Mouse (Mus musculus): ENCODE measurements around the gene Kank2. TPM values are rescaled to one million over a fixed set of nuclear protein-coding genes. Genes with fewer than 3 reads are reported as not detected.
A peak's percentile ranks its signal among the peaks of the same experiment; 100 is the strongest.

Kank2 gene
- polyA plus RNA-seq, 1 experiment from 2014 or later, result 9.9 TPM

GRCm38 (mm10) chr9:21822686-21823085 is 24.1 kb upstream of the Kank2 start:
- H3K9ac ChIP-seq (ENCODE audit: low read depth, low read length), result no peak overlapping the region
- H3K27ac ChIP-seq (ENCODE audit: low read length), result no peak overlapping the region
- H3K9me3 ChIP-seq (ENCODE audit: control insufficient read depth, low read length), result no peaks in the 10 kb centered on the region
- no peaks in the 10 kb centered on the region for H3K36me3 ChIP-seq (ENCODE audit: control insufficient read depth, insufficient read depth, low read length)
- WGBS, result 82% methylated on average over 6 of the region's 6 CpGs
- no peak overlapping the region for H3K4me2 ChIP-seq (ENCODE audit: low read depth, low read length)
- H3K4me1 ChIP-seq (ENCODE audit: control insufficient read depth, insufficient read depth, low read length), result no peaks in the 10 kb centered on the region
- no peak for ATAC-seq
- no peaks in the 10 kb centered on the region for H3K27me3 ChIP-seq (replicated peaks; ENCODE audit: control insufficient read depth, insufficient read depth, low read length)
- no peak overlapping the region for H3K4me3 ChIP-seq (ENCODE audit: low read length)

- no peak for ATAC-seq
- Histone ChIP-seq H3K36me3 (ENCODE audit: control insufficient read depth, insufficient read depth, low read length) (no peaks in the 10 kb centered on the region), H3K27ac (ENCODE audit: low read length) (no peak overlapping the region), H3K9ac (ENCODE audit: low read depth, low read length) (no peak overlapping the region), H3K4me2 (ENCODE audit: low read depth, low read length) (no peak overlapping the region), H3K9me3 (ENCODE audit: control insufficient read depth, low read length) (no peaks in the 10 kb centered on the region), H3K4me1 (ENCODE audit: control insufficient read depth, insufficient read depth, low read length) (no peaks in the 10 kb centered on the region), H3K4me3 (ENCODE audit: low read length) (no peak overlapping the region), H3K27me3 (replicated peaks; ENCODE audit: control insufficient read depth, insufficient read depth, low read length) (no peaks in the 10 kb centered on the region)
- 86% methylated on average over 12 of the region's 12 CpGs for WGBS
Measured at GRCm38 (mm10) chr9:21820183-21820582, 21.6 kb upstream of the Kank2 start.

GRCm38 (mm10) chr9:21819181-21819729 is 20.7 kb upstream of the Kank2 start:
- no peaks in the 10 kb centered on the region for H3K27me3 ChIP-seq (replicated peaks; ENCODE audit: control insufficient read depth, insufficient read depth, low read length)
- no peaks in the 10 kb centered on the region for H3K9me3 ChIP-seq (ENCODE audit: control insufficient read depth, low read length)
- H3K27ac ChIP-seq (ENCODE audit: low read length), result no peak overlapping the region
- H3K4me3 ChIP-seq (ENCODE audit: low read length), result no peak overlapping the region
- no peaks in the 10 kb centered on the region for H3K4me1 ChIP-seq (ENCODE audit: control insufficient read depth, insufficient read depth, low read length)
- WGBS, result 89% methylated on average over 2 of the region's 2 CpGs
- H3K4me2 ChIP-seq (ENCODE audit: low read depth, low read length), result no peak overlapping the region
- no peaks in the 10 kb centered on the region for H3K36me3 ChIP-seq (ENCODE audit: control insufficient read depth, insufficient read depth, low read length)
- no peak for ATAC-seq
- no peak overlapping the region for H3K9ac ChIP-seq (ENCODE audit: low read depth, low read length)

- no peaks in the 10 kb centered on the region for H3K9me3 ChIP-seq (ENCODE audit: control insufficient read depth, low read length)
- no peak overlapping the region for H3K9ac ChIP-seq (ENCODE audit: low read depth, low read length)
- no peak for ATAC-seq
- H3K4me3 ChIP-seq (ENCODE audit: low read length), result no peak overlapping the region
- H3K36me3 ChIP-seq (ENCODE audit: control insufficient read depth, insufficient read depth, low read length), result no peaks in the 10 kb centered on the region
- WGBS, result 89% methylated on average over 6 of the region's 6 CpGs
- H3K4me1 ChIP-seq (ENCODE audit: control insufficient read depth, insufficient read depth, low read length), result no peaks in the 10 kb centered on the region
- no peak overlapping the region for H3K4me2 ChIP-seq (ENCODE audit: low read depth, low read length)
- H3K27me3 ChIP-seq (replicated peaks; ENCODE audit: control insufficient read depth, insufficient read depth, low read length), result no peaks in the 10 kb centered on the region
- no peak overlapping the region for H3K27ac ChIP-seq (ENCODE audit: low read length)
Measured at GRCm38 (mm10) chr9:21818561-21818960, 20.0 kb upstream of the Kank2 start.

GRCm38 (mm10) chr9:21818125-21818524 is 19.6 kb upstream of the Kank2 start:
- Histone ChIP-seq H3K4me1 (ENCODE audit: control insufficient read depth, insufficient read depth, low read length) (no peaks in the 10 kb centered on the region), H3K36me3 (ENCODE audit: control insufficient read depth, insufficient read depth, low read length) (no peaks in the 10 kb centered on the region), H3K9ac (ENCODE audit: low read depth, low read length) (no peak overlapping the region), H3K9me3 (ENCODE audit: control insufficient read depth, low read length) (no peaks in the 10 kb centered on the region), H3K4me2 (ENCODE audit: low read depth, low read length) (no peak overlapping the region), H3K27ac (ENCODE audit: low read length) (no peak overlapping the region), H3K4me3 (ENCODE audit: low read length) (no peak overlapping the region), H3K27me3 (replicated peaks; ENCODE audit: control insufficient read depth, insufficient read depth, low read length) (no peaks in the 10 kb centered on the region)
- ATAC-seq, result no peak
- 81% methylated on average over 4 of the region's 4 CpGs for WGBS

- 68% methylated on average over 9 of the region's 9 CpGs for WGBS
- H3K4me1 ChIP-seq (ENCODE audit: control insufficient read depth, insufficient read depth, low read length), result no peaks in the 10 kb centered on the region
- H3K4me2 ChIP-seq (ENCODE audit: low read depth, low read length), result no peak overlapping the region
- ATAC-seq, result no peak
- no peak overlapping the region for H3K27ac ChIP-seq (ENCODE audit: low read length)
- H3K4me3 ChIP-seq (ENCODE audit: low read length), result no peak overlapping the region
- 0 out of 2 replicates have a peak overlapping the region, but pooled peaks have one; percentile 12 for H3K9ac ChIP-seq (ENCODE audit: low read depth, low read length)
- no peaks in the 10 kb centered on the region for H3K9me3 ChIP-seq (ENCODE audit: control insufficient read depth, low read length)
- no peaks in the 10 kb centered on the region for H3K36me3 ChIP-seq (ENCODE audit: control insufficient read depth, insufficient read depth, low read length)
- no peaks in the 10 kb centered on the region for H3K27me3 ChIP-seq (replicated peaks; ENCODE audit: control insufficient read depth, insufficient read depth, low read length)
Measured at GRCm38 (mm10) chr9:21816716-21817305, 18.3 kb upstream of the Kank2 start.

GRCm38 (mm10) chr9:21811170-21811569 is 12.6 kb upstream of the Kank2 start:
- no peak for ATAC-seq
- no peaks in the 10 kb centered on the region for H3K4me1 ChIP-seq (ENCODE audit: control insufficient read depth, insufficient read depth, low read length)
- H3K9me3 ChIP-seq (ENCODE audit: control insufficient read depth, low read length), result no peaks in the 10 kb centered on the region
- H3K27ac ChIP-seq (ENCODE audit: low read length), result no peak overlapping the region
- H3K4me2 ChIP-seq (ENCODE audit: low read depth, low read length), result no peak overlapping the region
- H3K27me3 ChIP-seq (replicated peaks; ENCODE audit: control insufficient read depth, insufficient read depth, low read length), result no peaks in the 10 kb centered on the region
- WGBS, result 92% methylated on average over 5 of the region's 5 CpGs
- H3K4me3 ChIP-seq (ENCODE audit: low read length), result no peak overlapping the region
- H3K9ac ChIP-seq (ENCODE audit: low read depth, low read length), result no peak overlapping the region
- H3K36me3 ChIP-seq (ENCODE audit: control insufficient read depth, insufficient read depth, low read length), result 0 out of 2 replicates have a peak, but pooled peaks cover 4% of the 10 kb centered on the region

- no peaks in the 10 kb centered on the region for H3K4me1 ChIP-seq (ENCODE audit: control insufficient read depth, insufficient read depth, low read length)
- no peak overlapping the region for H3K9ac ChIP-seq (ENCODE audit: low read depth, low read length)
- H3K27me3 ChIP-seq (replicated peaks; ENCODE audit: control insufficient read depth, insufficient read depth, low read length), result no peaks in the 10 kb centered on the region
- H3K4me2 ChIP-seq (ENCODE audit: low read depth, low read length), result no peak overlapping the region
- ATAC-seq, result no peak
- no peaks in the 10 kb centered on the region for H3K9me3 ChIP-seq (ENCODE audit: control insufficient read depth, low read length)
- no peak overlapping the region for H3K4me3 ChIP-seq (ENCODE audit: low read length)
- H3K27ac ChIP-seq (ENCODE audit: low read length), result no peak overlapping the region
- 75% methylated on average over 3 of the region's 3 CpGs for WGBS
- H3K36me3 ChIP-seq (ENCODE audit: control insufficient read depth, insufficient read depth, low read length), result 0 out of 2 replicates have a peak, but pooled peaks cover 4% of the 10 kb centered on the region
Measured at GRCm38 (mm10) chr9:21808561-21808960, 10.0 kb upstream of the Kank2 start.

- Histone ChIP-seq H3K9me3 (ENCODE audit: control insufficient read depth, low read length) (no peaks in the 10 kb centered on the region), H3K36me3 (ENCODE audit: control insufficient read depth, insufficient read depth, low read length) (0 out of 2 replicates have a peak, but pooled peaks cover 4% of the 10 kb centered on the region), H3K4me2 (ENCODE audit: low read depth, low read length) (no peak overlapping the region), H3K27me3 (replicated peaks; ENCODE audit: control insufficient read depth, insufficient read depth, low read length) (no peaks in the 10 kb centered on the region), H3K4me1 (ENCODE audit: control insufficient read depth, insufficient read depth, low read length) (no peaks in the 10 kb centered on the region), H3K27ac (ENCODE audit: low read length) (no peak overlapping the region), H3K9ac (ENCODE audit: low read depth, low read length) (no peak overlapping the region), H3K4me3 (ENCODE audit: low read length) (no peak overlapping the region)
- 81% methylated on average over 11 of the region's 11 CpGs for WGBS
- no peak for ATAC-seq
Measured at GRCm38 (mm10) chr9:21806976-21807375, 8.4 kb upstream of the Kank2 start.

GRCm38 (mm10) chr9:21806363-21806762 is 7.8 kb upstream of the Kank2 start:
- no peak for ATAC-seq
- H3K9ac ChIP-seq (ENCODE audit: low read depth, low read length), result no peak overlapping the region
- H3K27ac ChIP-seq (ENCODE audit: low read length), result no peak overlapping the region
- no peaks in the 10 kb centered on the region for H3K9me3 ChIP-seq (ENCODE audit: control insufficient read depth, low read length)
- no peak overlapping the region for H3K4me2 ChIP-seq (ENCODE audit: low read depth, low read length)
- H3K27me3 ChIP-seq (replicated peaks; ENCODE audit: control insufficient read depth, insufficient read depth, low read length), result no peaks in the 10 kb centered on the region
- H3K4me3 ChIP-seq (ENCODE audit: low read length), result no peak overlapping the region
- H3K4me1 ChIP-seq (ENCODE audit: control insufficient read depth, insufficient read depth, low read length), result no peaks in the 10 kb centered on the region
- H3K36me3 ChIP-seq (ENCODE audit: control insufficient read depth, insufficient read depth, low read length), result peaks cover 8% of the 10 kb centered on the region; the same call in 1 of the 2 replicates
- 48% methylated on average over 3 of the region's 3 CpGs for WGBS

Data from intestine, embryonic 16.5 days (tissue).